Mouse (Mus musculus) cerebellum, adult 11-12 months (tissue): ENCODE data around the gene Mrgprh.

Experiments used
- DNase-seq: peaks from one replicate; pipeline ENCODE4 v3.0.0; 2022

Gene Mrgprh

DNA sequence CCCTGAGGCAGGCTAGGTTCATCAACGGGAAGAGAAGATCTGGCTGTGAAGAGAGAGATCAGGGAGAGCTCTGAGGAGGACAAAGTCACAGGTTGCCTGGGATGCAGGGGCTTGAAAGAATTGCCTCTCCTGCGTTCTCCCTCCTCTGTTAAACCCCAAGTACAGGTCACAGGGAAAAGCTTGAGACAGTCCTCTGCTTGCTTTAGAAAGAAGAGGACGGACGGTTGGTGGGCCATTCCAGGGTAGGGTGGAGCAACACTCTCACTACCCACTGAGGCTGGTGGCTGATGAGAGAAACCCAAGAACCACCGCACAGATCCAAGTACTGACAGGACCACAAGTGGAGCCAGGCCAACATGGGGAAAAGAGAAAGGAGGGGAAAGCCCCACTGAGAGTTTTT is at the start of gene Mrgprh:
TSS of gene Mrgprh (plus strand) at position 301 of the 400 bp plus-strand sequence.
- DNase-seq: no peak

DNA sequence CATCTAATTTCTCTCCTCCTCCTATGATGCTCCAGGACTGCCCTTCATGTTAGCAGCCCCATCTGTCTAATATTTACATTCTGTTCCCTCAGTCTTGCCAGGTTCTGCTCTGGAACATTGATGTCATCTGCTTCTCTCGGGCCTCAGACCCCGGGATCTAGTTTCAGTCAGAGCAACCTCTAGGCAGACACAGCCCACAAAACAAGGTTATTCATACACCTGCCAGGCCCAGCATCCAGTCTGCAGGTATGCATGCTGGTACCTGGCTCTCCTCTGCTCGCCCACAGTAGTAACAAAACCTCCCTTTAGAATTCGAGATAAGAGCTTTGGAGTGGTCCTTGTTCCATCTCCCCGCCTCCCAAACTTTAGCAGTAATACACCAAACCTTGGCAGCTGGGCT is 45.5 kb upstream of the Mrgprh start:
- peak; percentile 65 for DNase-seq

DNA sequence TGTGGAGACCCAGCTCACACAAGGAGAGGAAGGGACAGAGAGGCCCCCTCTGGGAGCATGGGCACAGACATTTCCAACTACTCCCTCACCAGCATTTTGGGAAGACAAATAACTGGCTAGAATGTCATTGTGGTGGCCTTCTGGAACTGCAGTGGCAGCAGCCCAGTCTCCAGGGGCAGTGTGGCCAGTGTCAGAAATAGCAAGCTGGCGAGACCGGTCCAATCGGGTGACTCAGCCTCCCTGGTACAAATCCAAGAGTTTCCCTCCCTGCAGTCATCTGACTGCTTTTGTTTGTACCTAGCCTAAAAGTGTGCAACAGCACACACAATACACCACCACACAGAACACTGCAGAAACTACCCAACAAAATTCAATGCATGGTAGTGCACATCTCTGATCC is 43.6 kb upstream of the Mrgprh start:
- peak; percentile 80 for DNase-seq

- peak; percentile 10 for DNase-seq
These were observed 43.2 kb upstream of the Mrgprh start for GRCm38 (mm10) chr17:12832657-12833056.

DNA sequence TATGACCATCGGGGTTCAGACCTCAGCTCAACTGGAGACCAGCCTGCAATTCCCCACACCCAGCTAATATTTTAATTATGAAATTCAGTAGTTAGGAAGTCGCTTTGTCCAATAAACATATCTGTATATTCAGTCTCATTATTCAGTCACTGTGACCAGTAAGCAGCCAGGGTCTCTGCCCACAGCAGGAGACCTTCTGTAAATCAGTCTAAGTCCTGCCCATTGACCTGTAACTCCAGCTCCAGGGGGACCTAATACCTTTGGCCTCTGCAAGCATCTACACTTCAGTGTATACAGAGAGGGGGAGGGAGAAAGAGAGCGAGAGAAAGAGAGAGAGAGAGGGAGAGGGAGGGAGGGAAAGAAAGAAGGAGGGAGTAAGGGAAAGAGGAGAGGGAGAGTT is 41.5 kb upstream of the Mrgprh start:
- DNase-seq: peak; percentile 1

- peak; percentile 3 for DNase-seq
These were observed 41.0 kb upstream of the Mrgprh start for GRCm38 (mm10) chr17:12834826-12835225.

GRCm38 (mm10) chr17:12835738-12836137 is 40.1 kb upstream of the Mrgprh start:
- peak; percentile 3 for DNase-seq

DNA sequence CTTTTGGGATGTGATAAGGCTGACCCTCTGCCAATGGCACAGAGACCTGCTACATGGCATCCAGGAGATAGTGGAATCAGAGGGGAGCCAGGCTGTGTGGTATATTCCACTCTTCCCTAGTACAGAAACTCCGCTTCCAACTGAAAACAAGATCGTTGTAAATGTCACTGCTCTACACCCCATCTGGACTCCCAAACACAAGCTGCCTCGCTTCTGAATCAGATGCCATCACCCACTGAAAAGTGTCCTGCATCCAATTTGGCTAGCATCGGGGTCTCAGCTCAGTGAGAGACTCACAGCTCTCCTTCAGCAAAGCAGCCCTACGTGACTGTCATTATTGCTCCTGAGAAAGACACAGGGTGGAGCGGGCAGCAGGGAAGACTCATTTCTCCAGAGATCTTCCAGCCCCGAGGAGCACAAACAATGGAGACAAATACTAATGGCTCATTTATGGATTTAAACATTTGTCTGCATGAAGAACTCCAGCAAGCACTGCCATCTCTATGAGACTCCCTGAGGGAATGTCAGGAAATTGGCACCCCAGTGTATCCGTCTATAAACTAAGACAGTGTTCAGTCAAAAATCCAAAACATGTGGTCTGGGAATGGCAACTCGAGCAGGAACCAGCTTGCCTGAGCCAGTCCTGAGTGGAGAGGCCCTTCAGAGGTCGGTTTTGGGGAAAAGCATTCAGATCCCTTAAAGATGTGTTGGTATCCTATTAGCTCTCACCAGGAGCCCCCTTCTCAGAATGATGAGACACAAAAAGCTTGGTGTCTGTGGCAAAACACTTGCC is 36.2 kb upstream of the Mrgprh start:
- DNase-seq: peak; percentile 62

GRCm38 (mm10) chr17:12843826-12844225 is 32.0 kb upstream of the Mrgprh start:
- no peak for DNase-seq

GRCm38 (mm10) chr17:12844540-12844939 is 31.3 kb upstream of the Mrgprh start:
- DNase-seq: no peak

DNA sequence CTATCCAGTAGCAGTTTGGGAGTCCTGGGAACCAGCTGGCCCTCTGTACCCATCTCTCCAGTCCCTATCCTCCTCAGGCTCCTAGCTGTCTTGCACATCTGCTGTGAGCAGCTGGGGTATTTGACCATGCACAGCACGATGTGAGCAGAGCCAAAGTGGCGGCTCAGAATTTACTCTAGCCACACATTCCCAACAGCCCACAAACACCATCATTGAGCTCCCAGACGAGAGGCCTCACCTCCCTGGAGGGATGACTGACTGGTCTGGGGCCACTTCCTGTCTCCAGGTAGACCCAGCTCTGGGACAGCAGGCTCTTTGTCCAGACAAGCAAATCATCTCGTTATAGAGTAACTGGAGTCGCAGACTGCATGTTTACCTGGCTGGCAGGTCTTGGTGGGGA is 30.0 kb upstream of the Mrgprh start:
- no peak for DNase-seq

- DNase-seq: no peak
These were observed 29.4 kb upstream of the Mrgprh start for GRCm38 (mm10) chr17:12846474-12846873.

DNA sequence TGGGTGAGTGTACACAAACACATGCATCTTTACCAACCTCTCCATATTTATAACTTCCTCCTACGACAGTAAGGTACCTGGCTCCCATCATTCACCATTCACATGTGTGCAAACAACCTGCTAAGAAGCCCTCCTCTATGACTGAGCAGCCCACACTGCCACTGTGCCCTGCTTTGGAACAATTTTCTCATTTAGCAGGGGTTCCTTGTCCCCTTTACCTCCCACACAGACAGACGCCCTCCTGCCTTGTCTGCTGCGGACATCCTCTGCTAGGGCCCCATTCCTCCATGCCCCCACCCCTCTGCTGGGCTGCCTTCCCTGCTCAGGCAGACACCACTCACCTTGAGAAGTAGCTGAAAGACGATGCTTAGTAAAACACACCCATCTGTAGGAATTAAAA is 28.1 kb upstream of the Mrgprh start:
- DNase-seq: no peak

- DNase-seq: no peak
These were observed 26.0 kb upstream of the Mrgprh start for GRCm38 (mm10) chr17:12849778-12850382.

DNA sequence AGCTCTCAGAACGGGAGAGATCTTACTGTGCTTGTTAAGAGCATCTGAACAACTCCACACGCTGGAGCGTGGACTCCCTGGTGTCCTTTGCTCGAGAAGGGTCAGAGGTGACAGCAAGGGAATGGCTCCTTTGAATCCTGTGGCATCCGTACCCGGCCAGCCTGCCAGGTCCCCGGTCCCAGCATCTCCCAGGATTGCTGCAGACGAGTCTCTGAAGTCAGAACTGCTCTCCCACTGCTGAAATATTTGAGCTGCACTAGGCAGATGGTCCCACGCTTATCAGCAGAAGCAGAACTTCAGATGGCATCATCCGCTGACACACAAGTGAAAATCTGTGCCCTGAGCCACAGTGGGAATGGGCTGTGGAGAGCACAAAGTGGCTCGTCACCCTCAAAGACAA is 24.1 kb upstream of the Mrgprh start:
- DNase-seq: no peak

- no peak for DNase-seq
These were observed 22.0 kb upstream of the Mrgprh start for GRCm38 (mm10) chr17:12853821-12854220.

- no peak for DNase-seq
These were observed 21.4 kb upstream of the Mrgprh start for GRCm38 (mm10) chr17:12854386-12854785.

DNA sequence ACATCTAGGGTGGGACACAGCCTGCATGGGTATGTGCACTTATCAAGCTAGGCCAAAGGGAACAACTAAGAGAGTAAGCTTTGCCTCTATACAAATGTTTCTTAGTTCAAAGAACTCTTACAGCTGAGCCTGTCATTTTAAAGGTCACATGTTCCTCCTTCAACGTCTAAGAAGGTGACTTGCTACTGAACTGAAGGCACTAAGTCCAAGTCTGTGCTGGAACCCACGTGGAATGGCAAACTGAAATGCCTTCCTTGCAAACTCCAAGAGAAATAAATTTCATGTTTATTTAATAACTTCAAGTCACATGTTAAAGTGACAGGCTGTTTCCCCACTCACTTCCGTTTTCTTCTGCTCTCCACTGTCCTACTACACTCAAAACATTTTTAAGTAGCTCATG is 18.4 kb upstream of the Mrgprh start:
- DNase-seq: no peak

DNA sequence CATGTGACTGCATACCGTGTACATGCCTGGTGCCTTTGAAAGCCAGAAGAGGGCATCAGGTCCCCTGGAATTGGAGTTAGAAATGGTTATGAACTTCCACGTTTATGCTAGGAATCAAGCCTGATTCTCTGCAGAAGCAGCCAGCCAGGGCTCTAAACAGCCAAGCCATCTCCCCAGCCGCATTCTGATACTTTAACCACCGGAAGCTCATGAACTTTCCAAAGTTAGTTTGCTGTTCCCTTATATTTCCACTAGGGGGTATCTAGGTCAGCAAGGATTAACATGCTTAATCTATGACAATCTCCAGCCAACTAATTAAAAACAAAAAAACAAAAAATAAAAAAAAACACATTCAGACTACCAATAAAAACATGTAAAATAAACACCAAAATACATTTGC is 17.8 kb upstream of the Mrgprh start:
- DNase-seq: no peak

DNA sequence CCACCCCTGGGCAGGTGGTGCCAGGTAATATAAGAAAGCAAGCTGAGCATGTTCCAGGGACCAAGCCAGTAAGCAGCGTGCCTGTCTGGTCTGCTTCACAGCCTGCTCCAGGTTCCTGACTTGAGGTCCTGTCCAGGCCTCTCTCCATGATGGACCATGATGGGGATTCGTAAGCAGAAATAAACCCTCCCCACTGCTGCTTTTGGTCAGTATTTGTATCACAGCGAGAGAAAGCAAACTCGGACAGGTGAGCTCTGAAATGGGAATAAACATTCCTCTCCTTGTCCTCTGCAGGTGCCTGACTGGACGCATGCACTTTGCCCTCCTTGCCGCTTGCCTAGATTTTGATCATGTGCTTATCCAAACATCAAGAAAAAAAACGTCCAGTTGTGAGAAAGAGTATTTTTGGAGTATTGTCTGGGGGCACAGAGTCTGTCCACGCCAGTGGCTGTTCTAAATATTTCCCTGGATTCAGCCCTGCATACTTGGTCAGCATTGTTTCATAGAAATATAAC is 16.8 kb upstream of the Mrgprh start:
- DNase-seq: no peak

- DNase-seq: peak; percentile 37
These were observed 11.7 kb upstream of the Mrgprh start for GRCm38 (mm10) chr17:12864111-12864510.

GRCm38 (mm10) chr17:12865407-12865806 is 10.4 kb upstream of the Mrgprh start:
- no peak for DNase-seq

GRCm38 (mm10) chr17:12866853-12867252 is 9.0 kb upstream of the Mrgprh start:
- no peak for DNase-seq

GRCm38 (mm10) chr17:12868043-12868442 is 7.8 kb upstream of the Mrgprh start, which contains the start of gene Mas1:
Gene Mas1, minus strand, starts transcription at chr17:12868143.
- DNase-seq: no peak
